Mouse (Mus musculus): ENCODE data around the gene Fam32a. TPM values are rescaled to one million over a fixed set of nuclear protein-coding genes. Genes with fewer than 3 reads are reported as not detected.

Gene Fam32a
- total and polyA plus RNA-seq, 3 experiments: 33.1 to 43.0 (median 34.6) TPM

- H3K4me2 ChIP-seq (ENCODE audit: insufficient read depth, low read depth, poor library complexity, severe bottlenecking): no peak overlapping the region
- TF ChIP-seq SMC3 (IDR thresholded peaks at IDR 0.05; ENCODE audit: low read depth, low read length): no peak
- no peak for TF ChIP-seq IRF4 (IDR thresholded peaks at IDR 0.05; ENCODE audit: low read depth, low read length)
- H3K27ac ChIP-seq (ENCODE audit: insufficient read depth, low read depth): no peak overlapping the region
- H3K27me3 ChIP-seq (replicated peaks): no peaks in the 10 kb centered on the region
- in situ Hi-C loops (cut with MboI; ENCODE audit: low pct_ligation_motif_present, low pct_unique_long_range_greater_than_20kb, low sequenced_read_pairs) (no loop called here), dilution Hi-C loops (cut with MboI; ENCODE audit: extremely low pct_ligation_motif_present, extremely low pct_unique_long_range_greater_than_20kb, low sequenced_read_pairs) (no loop called here)
- H3K4me1 ChIP-seq (ENCODE audit: control insufficient read depth in 1 of 2, insufficient read depth in 2 of 2): peaks cover 6 to 40% of the 10 kb centered on the region in 2 experiments; a peak in 3 of 4 replicates
- H3K79me2 ChIP-seq (replicated peaks; ENCODE audit: control insufficient read depth, extremely low read depth, insufficient read depth, poor library complexity, severe bottlenecking): no peaks in the 10 kb centered on the region
- no peak overlapping the region for H3K4me3 ChIP-seq (replicated peaks in 1 of 3; ENCODE audit: low read depth in 2 of 3, low read length in 2 of 3, poor library complexity in 1 of 3)
- DNase-seq (ENCODE audit: extremely low read depth): no peak
- H3K9ac ChIP-seq (ENCODE audit: insufficient read depth, low read depth): no peak overlapping the region
- H3K9me3 ChIP-seq (replicated peaks; ENCODE audit: low read length): no peaks in the 10 kb centered on the region
- H3K36me3 ChIP-seq (replicated peaks in 1 of 2; ENCODE audit: control insufficient read depth in 1 of 2, insufficient read depth in 1 of 2, low read length in 1 of 2): peaks cover 0 to 5% of the 10 kb centered on the region in 2 experiments
These were observed 43.2 kb downstream of the Fam32a start for GRCm38 (mm10) chr8:72262756-72263155.

- H3K27ac ChIP-seq (ENCODE audit: insufficient read depth, low read depth): no peak overlapping the region
- no peak overlapping the region for H3K4me3 ChIP-seq (replicated peaks in 1 of 3; ENCODE audit: low read depth in 2 of 3, low read length in 2 of 3, poor library complexity in 1 of 3)
- in situ Hi-C loops (cut with MboI; ENCODE audit: low pct_ligation_motif_present, low pct_unique_long_range_greater_than_20kb, low sequenced_read_pairs) (no loop called here), dilution Hi-C loops (cut with MboI; ENCODE audit: extremely low pct_ligation_motif_present, extremely low pct_unique_long_range_greater_than_20kb, low sequenced_read_pairs) (no loop called here)
- H3K9ac ChIP-seq (ENCODE audit: insufficient read depth, low read depth): no peak overlapping the region
- no peaks in the 10 kb centered on the region for H3K27me3 ChIP-seq (replicated peaks)
- H3K9me3 ChIP-seq (replicated peaks; ENCODE audit: low read length): no peaks in the 10 kb centered on the region
- H3K4me1 ChIP-seq (ENCODE audit: control insufficient read depth in 1 of 2, insufficient read depth in 2 of 2): peaks cover 6 to 46% of the 10 kb centered on the region in 2 experiments; a peak in 3 of 4 replicates
- H3K36me3 ChIP-seq (replicated peaks in 1 of 2; ENCODE audit: control insufficient read depth in 1 of 2, insufficient read depth in 1 of 2, low read length in 1 of 2): no peaks in the 10 kb centered on the region
- DNase-seq (ENCODE audit: extremely low read depth): no peak
- TF ChIP-seq KAT2A (IDR thresholded peaks at IDR 0.05; ENCODE audit: insufficient replicate concordance, low read length) (no peak), MEF2A (IDR thresholded peaks at IDR 0.05; ENCODE audit: borderline replicate concordance, low read depth, low read length) (no peak), MAZ (IDR thresholded peaks at IDR 0.05; ENCODE audit: low read depth, low read length) (no peak), MYC (IDR thresholded peaks at IDR 0.05; ENCODE audit: low read depth, low read length) (no peak), MXI1 (IDR thresholded peaks at IDR 0.05; ENCODE audit: low read depth, low read length) (no peak), MAX (IDR thresholded peaks at IDR 0.05; ENCODE audit: low read length) (no peak), USF2 (conservative IDR thresholded peaks at IDR 0.05; ENCODE audit: low read depth, low read length) (no peak), POLR2A (IDR thresholded peaks at IDR 0.05; ENCODE audit: low read depth, low read length) (no peak), ELF1 (IDR thresholded peaks at IDR 0.05; ENCODE audit: low read depth, low read length) (no peak), SMC3 (IDR thresholded peaks at IDR 0.05; ENCODE audit: low read depth, low read length) (no peak), PAX5 (IDR thresholded peaks at IDR 0.05; ENCODE audit: low read length) (no peak)
- no peak overlapping the region for H3K4me2 ChIP-seq (ENCODE audit: insufficient read depth, low read depth, poor library complexity, severe bottlenecking)
- H3K79me2 ChIP-seq (replicated peaks; ENCODE audit: control insufficient read depth, extremely low read depth, insufficient read depth, poor library complexity, severe bottlenecking): no peaks in the 10 kb centered on the region
These were observed 43.9 kb downstream of the Fam32a start for GRCm38 (mm10) chr8:72263451-72263850.

GRCm38 (mm10) chr8:72265342-72265741 lies 45.8 kb downstream of the Fam32a start:
- Histone ChIP-seq H3K36me3 (replicated peaks in 1 of 2; ENCODE audit: control insufficient read depth in 1 of 2, insufficient read depth in 1 of 2, low read length in 1 of 2) (no peaks in the 10 kb centered on the region), H3K4me1 (ENCODE audit: control insufficient read depth in 1 of 2, insufficient read depth in 2 of 2) (peaks cover 4 to 49% of the 10 kb centered on the region in 2 experiments; a peak in 3 of 4 replicates), H3K4me2 (ENCODE audit: insufficient read depth, low read depth, poor library complexity, severe bottlenecking) (no peak overlapping the region), H3K27ac (ENCODE audit: insufficient read depth, low read depth) (no peak overlapping the region), H3K9ac (ENCODE audit: insufficient read depth, low read depth) (no peak overlapping the region), H3K4me3 (replicated peaks in 1 of 3; ENCODE audit: low read depth in 2 of 3, low read length in 2 of 3, poor library complexity in 1 of 3) (no peak overlapping the region), H3K27me3 (replicated peaks) (no peaks in the 10 kb centered on the region), H3K9me3 (replicated peaks; ENCODE audit: low read length) (no peaks in the 10 kb centered on the region), H3K79me2 (replicated peaks; ENCODE audit: control insufficient read depth, extremely low read depth, insufficient read depth, poor library complexity, severe bottlenecking) (no peaks in the 10 kb centered on the region)
- dilution Hi-C loops (cut with MboI; ENCODE audit: extremely low pct_ligation_motif_present, extremely low pct_unique_long_range_greater_than_20kb, low sequenced_read_pairs) (no loop called here), in situ Hi-C loops (cut with MboI; ENCODE audit: low pct_ligation_motif_present, low pct_unique_long_range_greater_than_20kb, low sequenced_read_pairs) (loop anchor here (5.0 kb wide), 1 partner anchor 107 kb away; no protein-coding TSS in a partner anchor)
- TF ChIP-seq POLR2AphosphoS2 (IDR thresholded peaks at IDR 0.05; ENCODE audit: low read depth, low read length) (no peak), ZC3H11A (IDR thresholded peaks at IDR 0.05; ENCODE audit: low read depth, low read length) (no peak), MYC (IDR thresholded peaks at IDR 0.05; ENCODE audit: low read depth, low read length) (no peak), RAD21 (IDR thresholded peaks at IDR 0.05; ENCODE audit: low read depth, low read length) (no peak), MAFK (IDR thresholded peaks at IDR 0.05; ENCODE audit: insufficient replicate concordance, low read length) (no peak), ELF1 (IDR thresholded peaks at IDR 0.05; ENCODE audit: low read depth, low read length) (no peak), IRF4 (IDR thresholded peaks at IDR 0.05; ENCODE audit: low read depth, low read length) (no peak), TCF12 (IDR thresholded peaks at IDR 0.05; ENCODE audit: low read depth, low read length) (no peak), MEF2A (IDR thresholded peaks at IDR 0.05; ENCODE audit: borderline replicate concordance, low read depth, low read length) (no peak), KAT2A (IDR thresholded peaks at IDR 0.05; ENCODE audit: insufficient replicate concordance, low read length) (no peak), USF1 (IDR thresholded peaks at IDR 0.05; ENCODE audit: low read depth, low read length) (no peak), MXI1 (IDR thresholded peaks at IDR 0.05; ENCODE audit: low read depth, low read length) (no peak), ETS1 (conservative IDR thresholded peaks at IDR 0.05; ENCODE audit: low read depth, low read length) (no peak), USF2 (conservative IDR thresholded peaks at IDR 0.05; ENCODE audit: low read depth, low read length) (no peak), HCFC1 (IDR thresholded peaks at IDR 0.05; ENCODE audit: low read depth, low read length) (no peak), SIN3A (IDR thresholded peaks at IDR 0.05; ENCODE audit: low read length) (no peak)
- no peak for DNase-seq (ENCODE audit: extremely low read depth)

Measured in CH12.LX (cell line).